Mouse (Mus musculus) ES-CJ7 (cell line): ENCODE measurements at regions not wholly inside any gene's neighbourhood (a gene's known extent, or its start where the extent isn't known, plus 50 kb on each side); places are given as distances from the start of the nearest gene placed in this dataset.

Source experiments
- DNase-seq: peaks from one replicate; pipeline ENCODE4 v3.0.0; 2011; ENCODE audit warnings: low read depth, low spot score

- DNase-seq = peak; percentile 87
Observed at GRCm38 (mm10) chr2:106455972-106456371, 237.1 kb upstream of the Mpped2 start.

GRCm38 (mm10) chr2:106458003-106458402 lies 235.1 kb upstream of the Mpped2 start:
- no peak for DNase-seq

- DNase-seq = no peak
Observed at GRCm38 (mm10) chr2:106461021-106461420, 232.0 kb upstream of the Mpped2 start.

- no peak for DNase-seq
Observed at GRCm38 (mm10) chr2:106461490-106461889, 231.6 kb upstream of the Mpped2 start.

- no peak for DNase-seq
Observed at GRCm38 (mm10) chr2:106461973-106462637, 231.0 kb upstream of the Mpped2 start.

- no peak for DNase-seq
Observed at GRCm38 (mm10) chr2:106465055-106465454, 228.0 kb upstream of the Mpped2 start.

GRCm38 (mm10) chr2:106465831-106466230 lies 227.2 kb upstream of the Mpped2 start:
- DNase-seq = peak; percentile 97

- DNase-seq = no peak
Observed at GRCm38 (mm10) chr2:106469196-106469595, 223.9 kb upstream of the Mpped2 start.

GRCm38 (mm10) chr2:106473458-106473857 lies 219.6 kb upstream of the Mpped2 start:
- no peak for DNase-seq

GRCm38 (mm10) chr2:106477991-106478390 lies 215.1 kb upstream of the Mpped2 start:
- DNase-seq = no peak

- DNase-seq = no peak
Observed at GRCm38 (mm10) chr2:106487335-106488082, 205.6 kb upstream of the Mpped2 start.

GRCm38 (mm10) chr2:106498735-106499134 lies 194.3 kb upstream of the Mpped2 start:
- DNase-seq = no peak

- no peak for DNase-seq
Observed at GRCm38 (mm10) chr2:106499227-106499928, 193.7 kb upstream of the Mpped2 start.

GRCm38 (mm10) chr2:106504933-106505420 lies 188.1 kb upstream of the Mpped2 start:
- no peak for DNase-seq

GRCm38 (mm10) chr2:106511889-106512288 lies 181.2 kb upstream of the Mpped2 start:
- no peak for DNase-seq

- DNase-seq = no peak
Observed at GRCm38 (mm10) chr2:106512338-106513024, 180.6 kb upstream of the Mpped2 start.

- no peak for DNase-seq
Observed at GRCm38 (mm10) chr2:106513025-106513386, 180.1 kb upstream of the Mpped2 start.

- DNase-seq = no peak
Observed at GRCm38 (mm10) chr2:106517224-106517623, 175.8 kb upstream of the Mpped2 start.

- no peak for DNase-seq
Observed at GRCm38 (mm10) chr2:106522961-106523360, 170.1 kb upstream of the Mpped2 start.

GRCm38 (mm10) chr2:106527008-106527407 lies 166.1 kb upstream of the Mpped2 start:
- DNase-seq = peak; percentile 88

- no peak for DNase-seq
Observed at GRCm38 (mm10) chr2:106529247-106529646, 163.8 kb upstream of the Mpped2 start.

GRCm38 (mm10) chr2:106529746-106530145 lies 163.3 kb upstream of the Mpped2 start:
- no peak for DNase-seq
